Mouse (Mus musculus) liver, embryonic 13.5 days (tissue): ENCODE data around the gene Hbb-bh1. TPM values are rescaled to one million over a fixed set of nuclear protein-coding genes. Genes with fewer than 3 reads are reported as not detected.

Source experiments
- ATAC-seq: fragments of 200-750 bp; cut with Nextera tagmentation; 2 replicates; pipeline ENCODE4 v1.8.0; 2017; ENCODE audit warnings: low read depth, mild to moderate bottlenecking, moderate number of reproducible peaks, moderate library complexity
- DNase-seq: peaks from one replicate; pipeline ENCODE4 v3.0.0; 2022
- H3K27ac ChIP-seq: fragments of 300-500 bp; sonication (generic); 2 replicates; pipeline ENCODE4 v1.5.1; 2015; ENCODE audit warnings: moderate library complexity, mild to moderate bottlenecking, inconsistent platforms
- H3K27me3 ChIP-seq: fragments of 300-500 bp; sonication (generic); 2 replicates; pipeline ENCODE4 v1.6.1; 2015; ENCODE audit warnings: mild to moderate bottlenecking, inconsistent platforms
- H3K36me3 ChIP-seq: fragments of 300-500 bp; sonication (generic); 2 replicates; pipeline ENCODE4 v1.6.1; 2015; ENCODE audit warnings: mild to moderate bottlenecking, inconsistent platforms
- H3K4me1 ChIP-seq: fragments of 300-500 bp; sonication (generic); replicated peaks from 2 replicates; pipeline ENCODE4 v1.6.1; 2015; ENCODE audit warnings: inconsistent platforms
- H3K4me2 ChIP-seq: fragments of 300-500 bp; sonication (generic); 2 replicates; pipeline ENCODE4 v1.6.1; 2015; ENCODE audit warnings: inconsistent platforms, mild to moderate bottlenecking, moderate library complexity
- H3K4me3 ChIP-seq: fragments of 300-500 bp; sonication (generic); replicated peaks from 2 replicates; pipeline ENCODE4 v1.5.1; 2015; ENCODE audit warnings: mild to moderate bottlenecking, inconsistent platforms
- H3K9ac ChIP-seq: fragments of 300-500 bp; sonication (generic); 2 replicates; pipeline ENCODE4 v1.6.1; 2015; ENCODE audit warnings: mild to moderate bottlenecking, inconsistent platforms
- H3K9me3 ChIP-seq: fragments of 300-500 bp; sonication (generic); replicated peaks from 2 replicates; pipeline ENCODE4 v1.6.1; 2016; ENCODE audit warnings: inconsistent platforms
- WGBS: fragments of 180-500 bp; shearing (Covaris S2); methylation state at CpG from one replicate; pipeline ENCODE4 v1.1.7; 2015; ENCODE audit not compliant: insufficient replicate concordance; 5-methylcytosine and 5-hydroxymethylcytosine counted together
- polyA plus RNA-seq: library from polyadenylated mRNA; unstranded; fragments of >200 nt; fragmentation: Nextera tagmentation; extraction: Ambion mirVana; gene quantifications from 2 replicates; pipeline ENCODE4 v1.2.1, GENCODE M21; 2015

Gene Hbb-bh1
- 367 and 436 TPM in 2 replicates for polyA plus RNA-seq

- no peak within 1 kb of the TSS for H3K4me3 ChIP-seq
Measured at GRCm38 (mm10) chr7:103843034-103843433, at the start of gene Hbb-bh1. Hbb-bh1 (minus strand) TSS chr7:103843164.

GRCm38 (mm10) chr7:103886152-103886551 lies 43.2 kb upstream of the Hbb-bh1 start, which contains the start of gene Olfr66:
Olfr66 (minus strand) TSS chr7:103886252.
- no peak for ATAC-seq
- H3K9ac ChIP-seq = no peak within 1 kb of the TSS
- H3K4me3 ChIP-seq = no peak within 1 kb of the TSS
- no peaks in the 10 kb centered on the region for H3K9me3 ChIP-seq
- H3K4me2 ChIP-seq = no peak within 1 kb of the TSS
- no peak for DNase-seq
- H3K36me3 ChIP-seq = no peaks in the 10 kb centered on the region
- H3K27me3 ChIP-seq = 0 out of 2 replicates have a peak, but pooled peaks cover 2% of the 10 kb centered on the region
- H3K27ac ChIP-seq = no peak within 1 kb of the TSS
- peaks cover 6% of the 10 kb centered on the region; the same call in 1 of the 2 replicates for H3K4me1 ChIP-seq

More at GRCm38 (mm10) chr7:103843034-103843433, at the start of gene Hbb-bh1:
- DNase-seq (no peak), ATAC-seq (no peak)
- no peaks in the 10 kb centered on the region for H3K27me3 ChIP-seq
- H3K9ac ChIP-seq = peak within 1 kb of the TSS; percentile 59
- H3K36me3 ChIP-seq = no peaks in the 10 kb centered on the region
- no peaks in the 10 kb centered on the region for H3K9me3 ChIP-seq
- H3K4me1 ChIP-seq = peaks cover 52% of the 10 kb centered on the region
- peak within 1 kb of the TSS; percentile 76 for H3K27ac ChIP-seq
- whole genome bisulfite sequencing = 55% methylated on average over 2 of the region's 2 CpGs
- H3K4me2 ChIP-seq = peak within 1 kb of the TSS; percentile 6; the same call in 1 of the 2 replicates

DNA sequence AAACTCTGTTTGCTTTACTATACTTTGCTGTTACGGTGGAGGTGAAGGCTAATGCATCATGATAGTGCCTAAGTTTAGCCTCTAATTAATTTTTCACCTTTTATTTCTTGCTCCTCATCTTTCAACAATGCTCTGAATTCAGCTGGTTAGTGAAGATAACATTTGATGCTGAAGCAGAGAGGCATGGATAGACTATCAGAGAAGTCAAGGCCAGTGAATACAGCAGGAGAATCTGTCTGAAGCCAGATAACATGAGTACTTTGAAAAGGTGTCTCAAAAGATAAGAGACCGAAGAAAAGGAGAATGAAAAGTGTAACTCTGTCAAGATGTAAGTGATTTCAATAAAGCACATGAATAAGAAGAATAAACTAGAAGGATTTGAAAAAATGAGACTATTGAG lies 34.1 kb upstream of the Hbb-bh1 start:
- ATAC-seq = peak; percentile 93

GRCm38 (mm10) chr7:103874451-103874850 lies 31.5 kb upstream of the Hbb-bh1 start:
- Histone ChIP-seq H3K27me3 (no peaks in the 10 kb centered on the region), H3K27ac (peak overlapping the region; percentile 96), H3K4me1 (peaks cover 65% of the 10 kb centered on the region), H3K36me3 (no peaks in the 10 kb centered on the region), H3K4me3 (no peak overlapping the region), H3K4me2 (0 out of 2 replicates have a peak overlapping the region, but pooled peaks have one; percentile 17), H3K9me3 (no peaks in the 10 kb centered on the region), H3K9ac (peak overlapping the region; percentile 65)
- 18% methylated on average over 5 of the region's 5 CpGs for WGBS
- no peak for DNase-seq
- ATAC-seq = no peak

More for the DNA sequence above, 34.1 kb upstream of the Hbb-bh1 start:
- Histone ChIP-seq H3K4me1 (peaks cover 51% of the 10 kb centered on the region), H3K4me3 (no peak overlapping the region), H3K36me3 (no peaks in the 10 kb centered on the region), H3K27ac (peak overlapping the region; percentile 96), H3K27me3 (0 out of 2 replicates have a peak, but pooled peaks cover 2% of the 10 kb centered on the region), H3K9me3 (no peaks in the 10 kb centered on the region), H3K9ac (no peak overlapping the region), H3K4me2 (no peak overlapping the region)
- WGBS = 19% methylated on average over 2 of the region's 2 CpGs
- DNase-seq = peak; percentile 44

DNA sequence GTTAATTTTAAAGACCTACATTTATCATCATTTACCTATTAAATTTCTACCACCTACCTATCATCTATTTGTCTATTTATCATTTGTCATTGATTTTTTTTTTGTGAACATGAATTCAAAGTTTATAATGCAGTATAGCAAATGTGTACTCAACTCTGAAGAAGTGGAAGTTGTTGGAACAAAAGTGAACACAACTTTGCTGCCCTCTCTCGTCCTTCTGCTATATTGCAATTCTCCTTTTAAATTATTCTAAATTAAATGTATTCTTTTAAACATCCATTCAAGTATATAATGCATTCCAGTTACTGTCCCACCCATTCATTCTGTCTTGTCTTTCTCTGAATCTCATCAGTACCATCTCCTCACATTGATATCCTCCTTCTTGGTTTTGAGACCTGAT lies 30.1 kb upstream of the Hbb-bh1 start:
- no peaks in the 10 kb centered on the region for H3K36me3 ChIP-seq
- H3K4me3 ChIP-seq = no peak overlapping the region
- peak overlapping the region; percentile 93 for H3K27ac ChIP-seq
- peaks cover 61% of the 10 kb centered on the region for H3K4me1 ChIP-seq
- 2% methylated on average over 1 of the region's 1 CpGs for WGBS
- no peaks in the 10 kb centered on the region for H3K9me3 ChIP-seq
- H3K9ac ChIP-seq = peak overlapping the region; percentile 71
- no peak for ATAC-seq
- DNase-seq = no peak
- H3K27me3 ChIP-seq = no peaks in the 10 kb centered on the region
- peak overlapping the region; percentile 34; the same call in 1 of the 2 replicates for H3K4me2 ChIP-seq

DNA sequence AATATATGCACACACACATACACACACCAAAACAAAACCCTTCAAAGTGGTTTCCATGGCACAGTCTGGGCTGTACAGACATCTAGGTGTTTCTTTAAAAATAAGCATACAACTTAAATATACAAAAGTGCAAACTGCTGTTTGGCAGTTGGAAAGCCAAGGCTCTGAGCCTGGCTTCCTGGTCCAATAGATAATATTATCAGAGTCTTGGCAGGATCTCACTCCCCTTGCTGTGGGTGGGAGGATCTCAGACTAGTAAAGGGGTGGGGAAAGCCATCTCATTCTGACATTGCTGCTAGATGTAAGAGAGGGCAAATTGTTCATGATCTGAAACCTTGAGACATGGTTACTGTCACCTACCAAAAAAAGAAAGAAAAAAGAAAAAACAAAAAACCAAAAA lies 27.7 kb upstream of the Hbb-bh1 start:
- no peaks in the 10 kb centered on the region for H3K9me3 ChIP-seq
- H3K9ac ChIP-seq = peak overlapping the region; percentile 75
- peak; percentile 70 for DNase-seq
- H3K27me3 ChIP-seq = no peaks in the 10 kb centered on the region
- H3K4me3 ChIP-seq = no peak overlapping the region; the same call in 1 of the 2 replicates
- H3K4me1 ChIP-seq = peaks cover 62% of the 10 kb centered on the region
- H3K4me2 ChIP-seq = peak overlapping the region; percentile 57
- no peaks in the 10 kb centered on the region for H3K36me3 ChIP-seq
- H3K27ac ChIP-seq = peak overlapping the region; percentile 99
- ATAC-seq = peak; percentile 88

DNA sequence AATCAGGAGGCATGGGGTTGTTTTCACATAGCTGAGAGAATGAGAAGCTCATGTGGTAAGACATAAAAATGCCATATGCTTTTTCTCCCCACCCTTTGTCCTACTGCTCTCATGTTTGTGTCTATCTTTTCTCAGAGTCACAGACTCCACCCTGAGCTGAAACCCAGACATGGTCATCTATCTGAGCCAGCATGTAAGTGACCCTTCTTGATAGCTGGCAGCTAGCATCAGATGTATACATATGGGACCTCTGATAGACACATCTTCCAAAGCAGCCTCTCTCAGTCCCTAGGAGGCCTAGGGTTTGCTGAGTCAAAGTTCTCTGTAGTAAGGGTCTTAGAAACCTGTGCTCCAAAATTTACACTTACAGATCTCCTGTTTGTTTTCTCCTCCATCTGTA lies 22.8 kb upstream of the Hbb-bh1 start:
- Histone ChIP-seq H3K27me3 (no peaks in the 10 kb centered on the region), H3K9me3 (no peaks in the 10 kb centered on the region), H3K4me1 (peaks cover 75% of the 10 kb centered on the region), H3K4me3 (peak overlapping the region; percentile 9; the same call in 1 of the 2 replicates), H3K9ac (peak overlapping the region; percentile 76), H3K27ac (peak overlapping the region; percentile 98), H3K36me3 (no peaks in the 10 kb centered on the region), H3K4me2 (peak overlapping the region; percentile 50)
- DNase-seq (peak; percentile 77), ATAC-seq (peak; percentile 92)

GRCm38 (mm10) chr7:103861531-103861930 lies 18.6 kb upstream of the Hbb-bh1 start:
- DNase-seq = no peak
- no peaks in the 10 kb centered on the region for H3K9me3 ChIP-seq
- peaks cover 72% of the 10 kb centered on the region for H3K4me1 ChIP-seq
- no peaks in the 10 kb centered on the region for H3K27me3 ChIP-seq
- H3K36me3 ChIP-seq = no peaks in the 10 kb centered on the region
- H3K27ac ChIP-seq = peak overlapping the region; percentile 98
- H3K4me2 ChIP-seq = peak overlapping the region; percentile 38; the same call in 1 of the 2 replicates
- no peak for ATAC-seq
- WGBS = 41% methylated on average over 3 of the region's 3 CpGs
- no peak overlapping the region for H3K4me3 ChIP-seq
- peak overlapping the region; percentile 75 for H3K9ac ChIP-seq

DNA sequence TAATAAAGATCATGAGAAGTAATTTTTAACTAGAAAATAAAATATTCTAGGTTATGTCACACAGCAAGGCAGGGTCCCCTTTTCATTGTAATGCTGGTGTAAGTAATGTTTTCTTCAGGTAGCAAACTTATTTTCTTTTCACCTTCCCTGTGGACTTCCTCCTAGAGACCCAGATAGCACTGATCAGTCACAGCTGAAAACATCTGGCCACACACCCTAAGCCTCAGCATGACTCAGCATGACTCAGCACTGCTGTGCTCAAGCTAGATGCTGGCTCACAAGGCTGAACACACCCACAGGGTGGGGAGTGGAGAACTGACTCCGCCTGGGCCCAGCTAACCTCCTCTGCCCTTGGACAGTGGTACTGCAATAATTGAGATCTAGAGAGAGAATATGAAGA lies 17.9 kb upstream of the Hbb-bh1 start:
- peak; percentile 95 for DNase-seq
- Histone ChIP-seq H3K27me3 (no peaks in the 10 kb centered on the region), H3K36me3 (no peaks in the 10 kb centered on the region), H3K4me3 (no peak overlapping the region), H3K4me1 (peaks cover 66% of the 10 kb centered on the region), H3K4me2 (0 out of 2 replicates have a peak overlapping the region, but pooled peaks have one; percentile 38), H3K9me3 (no peaks in the 10 kb centered on the region), H3K27ac (peak overlapping the region; percentile 98), H3K9ac (peak overlapping the region; percentile 75)
- 6% methylated on average over 1 of the region's 1 CpGs for WGBS
- ATAC-seq = peak; percentile 82

GRCm38 (mm10) chr7:103859076-103859475 lies 16.1 kb upstream of the Hbb-bh1 start:
- Histone ChIP-seq H3K4me3 (peak overlapping the region; percentile 24; the same call in 1 of the 2 replicates), H3K36me3 (no peaks in the 10 kb centered on the region), H3K27ac (peak overlapping the region; percentile 98), H3K9ac (peak overlapping the region; percentile 72), H3K4me1 (peaks cover 67% of the 10 kb centered on the region), H3K4me2 (peak overlapping the region; percentile 46), H3K27me3 (no peaks in the 10 kb centered on the region), H3K9me3 (no peaks in the 10 kb centered on the region)
- 10% methylated on average over 2 of the region's 2 CpGs for WGBS
- peak; percentile 74 for DNase-seq
- ATAC-seq = peak; percentile 92

DNA sequence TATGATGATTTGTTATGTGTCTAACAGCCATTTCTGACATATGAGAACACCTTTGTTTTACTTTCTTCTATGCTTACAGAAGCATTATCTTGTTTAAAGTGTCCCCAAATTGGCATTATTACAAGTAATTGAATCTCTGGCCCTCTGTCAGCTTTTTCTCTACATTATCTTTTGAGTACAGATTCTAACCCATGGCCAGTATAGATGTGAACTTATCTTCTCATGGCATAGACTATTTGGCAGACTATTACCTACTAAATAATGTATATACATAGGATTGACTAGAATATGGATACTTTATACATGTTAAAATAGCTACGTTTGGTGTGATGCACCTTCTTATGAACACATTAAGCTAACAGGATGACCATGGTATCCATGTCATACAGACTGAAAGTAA lies 11.7 kb upstream of the Hbb-bh1 start:
- peaks cover 60% of the 10 kb centered on the region for H3K4me1 ChIP-seq
- 41% methylated on average over 1 of the region's 1 CpGs for WGBS
- no peak overlapping the region for H3K4me2 ChIP-seq
- ATAC-seq (peak; percentile 31), DNase-seq (no peak)
- H3K4me3 ChIP-seq = no peak overlapping the region
- H3K9me3 ChIP-seq = no peaks in the 10 kb centered on the region
- peak overlapping the region; percentile 78 for H3K27ac ChIP-seq
- no peaks in the 10 kb centered on the region for H3K36me3 ChIP-seq
- peak overlapping the region; percentile 49 for H3K9ac ChIP-seq
- no peaks in the 10 kb centered on the region for H3K27me3 ChIP-seq

DNA sequence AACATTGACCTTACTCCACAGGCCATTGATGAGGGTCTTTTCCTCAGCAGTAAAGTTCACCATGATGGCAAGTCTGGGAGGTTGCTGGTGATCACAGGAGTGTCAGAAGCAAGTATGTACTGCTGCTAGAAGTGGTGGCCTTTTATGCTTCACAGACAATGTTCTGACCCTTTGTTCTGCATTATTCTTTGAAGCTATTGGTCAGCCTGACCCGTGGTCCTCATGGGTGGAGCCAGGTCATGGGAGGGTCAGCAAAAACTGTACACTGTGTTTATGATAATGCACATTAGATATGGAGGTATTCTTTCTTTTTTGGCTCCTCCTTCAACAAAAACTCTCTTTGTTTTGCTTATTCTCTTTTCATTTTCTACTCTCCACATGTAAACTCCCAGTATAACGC lies 10.1 kb upstream of the Hbb-bh1 start, which contains the start of gene Hbb-y:
Gene Hbb-y, minus strand, starts transcription at position 127 of the 400 bp plus-strand sequence.
- Histone ChIP-seq H3K27ac (peak within 1 kb of the TSS; percentile 78), H3K9me3 (no peaks in the 10 kb centered on the region), H3K4me1 (peaks cover 64% of the 10 kb centered on the region), H3K36me3 (no peaks in the 10 kb centered on the region), H3K27me3 (no peaks in the 10 kb centered on the region), H3K9ac (peak within 1 kb of the TSS; percentile 23; the same call in 1 of the 2 replicates), H3K4me2 (no peak within 1 kb of the TSS), H3K4me3 (no peak within 1 kb of the TSS)
- ATAC-seq (peak; percentile 13; the same call in 1 of the 2 replicates), DNase-seq (peak; percentile 39)
- whole genome bisulfite sequencing = 46% methylated on average over 2 of the region's 2 CpGs
